Mouse (Mus musculus) hindbrain, postnatal 0 days (tissue): ENCODE measurements around the gene Asgr1. TPM values are rescaled to one million over a fixed set of nuclear protein-coding genes. Genes with fewer than 3 reads are reported as not detected.
A peak's percentile ranks its signal among the peaks of the same experiment; 100 is the strongest.

Experiments
- ATAC-seq: fragments of 200-750 bp; cut with Nextera tagmentation; 2 replicates; pipeline ENCODE4 v1.8.0; 2017; ENCODE audit warnings: mild to moderate bottlenecking, moderate TSS enrichment, moderate library complexity
- DNase-seq: peaks from one replicate; pipeline ENCODE4 v3.0.0-alpha.2; 2015; ENCODE audit warnings: low spot score
- H3K27ac ChIP-seq: fragments of 300-500 bp; sonication (generic); 2 replicates; pipeline ENCODE4 v1.5.1; 2014; ENCODE audit warnings: mild to moderate bottlenecking
- H3K27me3 ChIP-seq: fragments of 300-500 bp; sonication (generic); 2 replicates; pipeline ENCODE4 v1.6.1; 2014; ENCODE audit warnings: low read length, mixed read lengths; ENCODE audit not compliant: insufficient read depth
- H3K36me3 ChIP-seq: fragments of 300-500 bp; sonication (generic); 2 replicates; pipeline ENCODE4 v1.6.1; 2014; ENCODE audit warnings: low read length, mixed read lengths; ENCODE audit not compliant: insufficient read depth
- H3K4me1 ChIP-seq: fragments of 300-500 bp; sonication (generic); 2 replicates; pipeline ENCODE4 v1.6.1; 2014; ENCODE audit warnings: antibody characterized with exemption, low read length, mixed read lengths; ENCODE audit not compliant: insufficient read depth
- H3K4me2 ChIP-seq: fragments of 300-500 bp; sonication (generic); 2 replicates; pipeline ENCODE4 v1.6.1; 2014; ENCODE audit warnings: low read depth, mild to moderate bottlenecking, low read length, moderate library complexity, mixed read lengths
- H3K4me3 ChIP-seq: fragments of 300-500 bp; sonication (generic); 2 replicates; pipeline ENCODE4 v1.5.1; 2014; ENCODE audit warnings: low read length
- H3K9ac ChIP-seq: fragments of 300-500 bp; sonication (generic); replicated peaks from 2 replicates; pipeline ENCODE4 v1.6.1; 2014; ENCODE audit warnings: mild to moderate bottlenecking, low read length, moderate library complexity, mixed read lengths
- H3K9me3 ChIP-seq: fragments of 300-500 bp; sonication (generic); 2 replicates; pipeline ENCODE4 v1.6.1; 2016; ENCODE audit warnings: low read length, mixed read lengths
- CTCF ChIP-seq: IDR thresholded peaks from 2 replicates; pipeline ENCODE4 v1.5.1; 2016; ENCODE audit warnings: antibody characterized with exemption, control low read depth, low read depth
- WGBS: fragments of 180-500 bp; shearing (Covaris S2); extraction: QIAGEN DNeasy Blood & Tissue Kit; methylation state at CpG from one replicate; pipeline ENCODE4 v1.1.7; 2014; 5-methylcytosine and 5-hydroxymethylcytosine counted together
- polyA plus RNA-seq: library from polyadenylated mRNA; unstranded; fragments of >200 nt; fragmentation: Nextera tagmentation; extraction: Ambion mirVana; gene quantifications from 2 replicates; pipeline ENCODE4 v1.2.1, GENCODE M21; 2015
- total RNA-seq: library from RNA; depleted of rRNA; stranded (reverse); fragments of >200 nt; gene quantifications from 2 replicates; pipeline ENCODE4 v1.2.3, GENCODE M21; 2014

The Asgr1 gene
- total and polyA plus RNA-seq, 2 experiments from 2014 or later = 2.3 to 3.7 TPM

GRCm38 (mm10) chr11:70029829-70030550 is 23.9 kb upstream of the Asgr1 start:
- no peaks in the 10 kb centered on the region for H3K27me3 ChIP-seq
- peaks cover 36% of the 10 kb centered on the region for H3K4me1 ChIP-seq
- H3K4me2 ChIP-seq = peak overlapping the region; percentile 60
- DNase-seq = peak; percentile 47
- peak overlapping the region; percentile 27 for H3K4me3 ChIP-seq
- H3K9me3 ChIP-seq = no peaks in the 10 kb centered on the region
- WGBS = 18% methylated on average over 11 of the region's 11 CpGs
- no peak for TF ChIP-seq CTCF
- peak; percentile 38 for ATAC-seq
- peaks cover 26% of the 10 kb centered on the region for H3K36me3 ChIP-seq
- H3K9ac ChIP-seq = peak overlapping the region; percentile 38
- peak overlapping the region; percentile 89 for H3K27ac ChIP-seq

- DNase-seq (no peak), ATAC-seq (no peak)
- no peak for TF ChIP-seq CTCF
- peaks cover 26% of the 10 kb centered on the region for H3K36me3 ChIP-seq
- H3K27ac ChIP-seq = peak overlapping the region; percentile 89
- H3K4me2 ChIP-seq = peak overlapping the region; percentile 60
- no peak overlapping the region for H3K4me3 ChIP-seq
- H3K9me3 ChIP-seq = no peaks in the 10 kb centered on the region
- H3K27me3 ChIP-seq = no peaks in the 10 kb centered on the region
- peak overlapping the region; percentile 38; the same call in 1 of the 2 replicates for H3K9ac ChIP-seq
- 91% methylated on average over 28 of the region's 28 CpGs for WGBS
- H3K4me1 ChIP-seq = peaks cover 36% of the 10 kb centered on the region
Observed at GRCm38 (mm10) chr11:70030651-70031320, 23.1 kb upstream of the Asgr1 start.

- Histone ChIP-seq H3K27ac (no peak overlapping the region), H3K4me1 (peaks cover 34% of the 10 kb centered on the region), H3K9me3 (no peaks in the 10 kb centered on the region), H3K36me3 (peaks cover 26% of the 10 kb centered on the region), H3K4me2 (no peak overlapping the region), H3K9ac (no peak overlapping the region), H3K4me3 (no peak overlapping the region), H3K27me3 (no peaks in the 10 kb centered on the region)
- 91% methylated on average over 11 of the region's 11 CpGs for WGBS
- TF ChIP-seq CTCF = no peak
- DNase-seq (no peak), ATAC-seq (no peak)
Observed at GRCm38 (mm10) chr11:70031321-70031670, 22.6 kb upstream of the Asgr1 start.

GRCm38 (mm10) chr11:70038174-70038573 is 15.7 kb upstream of the Asgr1 start:
- Histone ChIP-seq H3K27me3 (no peaks in the 10 kb centered on the region), H3K27ac (no peak overlapping the region), H3K4me1 (no peaks in the 10 kb centered on the region), H3K4me3 (no peak overlapping the region), H3K9ac (no peak overlapping the region), H3K36me3 (peaks cover 38% of the 10 kb centered on the region), H3K4me2 (no peak overlapping the region), H3K9me3 (no peaks in the 10 kb centered on the region)
- 80% methylated on average over 7 of the region's 7 CpGs for WGBS
- no peak for DNase-seq
- no peak for TF ChIP-seq CTCF
- ATAC-seq = no peak

GRCm38 (mm10) chr11:70039631-70040030 is 14.3 kb upstream of the Asgr1 start:
- H3K9ac ChIP-seq = no peak overlapping the region
- H3K27ac ChIP-seq = no peak overlapping the region
- DNase-seq = no peak
- no peaks in the 10 kb centered on the region for H3K4me1 ChIP-seq
- no peak overlapping the region for H3K4me3 ChIP-seq
- H3K9me3 ChIP-seq = no peaks in the 10 kb centered on the region
- ATAC-seq = no peak
- no peak overlapping the region for H3K4me2 ChIP-seq
- TF ChIP-seq CTCF = no peak
- H3K27me3 ChIP-seq = no peaks in the 10 kb centered on the region
- WGBS = 92% methylated on average over 10 of the region's 10 CpGs
- H3K36me3 ChIP-seq = peaks cover 44% of the 10 kb centered on the region

- no peak overlapping the region for H3K27ac ChIP-seq
- H3K27me3 ChIP-seq = no peaks in the 10 kb centered on the region
- no peak overlapping the region for H3K9ac ChIP-seq
- TF ChIP-seq CTCF = no peak
- peaks cover 47% of the 10 kb centered on the region for H3K36me3 ChIP-seq
- ATAC-seq (no peak), DNase-seq (no peak)
- H3K4me2 ChIP-seq = no peak overlapping the region
- WGBS = 89% methylated on average over 7 of the region's 7 CpGs
- no peaks in the 10 kb centered on the region for H3K4me1 ChIP-seq
- H3K4me3 ChIP-seq = no peak overlapping the region
- no peaks in the 10 kb centered on the region for H3K9me3 ChIP-seq
Observed at GRCm38 (mm10) chr11:70040184-70040583, 13.7 kb upstream of the Asgr1 start.
